In genomic region chr12:69299231-69299630, GRCm38 (mm10) we compare ENCODE assay signal across 8 mouse cellular contexts. TPM values are rescaled to one million over a fixed set of nuclear protein-coding genes. Genes with fewer than 3 reads are reported as not detected.
DNase-seq lines count a peak whose midpoint lies in the region; ATAC-seq and TF ChIP-seq lines count a peak whose summit lies in the region.

No protein-coding gene starts in this region.

- peaks cover 59% of the 10 kb centered on the region for H3K36me3 ChIP-seq in midbrain, embryonic 10.5 days
- peaks cover 21% of the 10 kb centered on the region for H3K36me3 ChIP-seq in midbrain, postnatal 0 days (ENCODE audit: insufficient read depth, low read length)
- H3K36me3 ChIP-seq in kidney, adult 2 months (ENCODE audit: control insufficient read depth, insufficient read depth, low read length): peaks cover 4% of the 10 kb centered on the region; the same call in 1 of the 2 replicates

- DNase-seq in midbrain, embryonic 10.5 days (ENCODE audit: low spot score): no peak
- DNase-seq in midbrain, postnatal 0 days (ENCODE audit: low spot score): no peak
- DNase-seq in heart, adult 18-20 months: peak; percentile 61 to 74
- peak; percentile 89 for DNase-seq in kidney, adult 2 months
- DNase-seq in lung, adult 18-20 months: peak; percentile 73 to 81
- DNase-seq in urinary bladder, postnatal 25 days (ENCODE audit: low spot score): peak; percentile 31
- DNase-seq in spleen, postnatal 14 days (ENCODE audit: low spot score in 2 of 2): no peak
- no peak for DNase-seq in left cerebral cortex, postnatal 14 days (ENCODE audit: low spot score in 2 of 2)

- no peak for TF ChIP-seq CTCF in midbrain, postnatal 0 days (IDR thresholded peaks at IDR 0.05)
- TF ChIP-seq CTCF in kidney, adult 2 months (conservative IDR thresholded peaks at IDR 0.05; ENCODE audit: insufficient read depth, insufficient read length, low read depth, low read length): no peak

- no peak overlapping the region for H3K27ac ChIP-seq in midbrain, embryonic 10.5 days (replicated peaks)
- H3K27ac ChIP-seq in midbrain, postnatal 0 days (ENCODE audit: low read depth, low read length): no peak overlapping the region
- H3K27ac ChIP-seq in kidney, adult 2 months (ENCODE audit: insufficient read depth, low read depth, low read length): peak overlapping the region; percentile 47; the same call in 1 of the 2 replicates

- no peak for ATAC-seq in midbrain, postnatal 0 days (ENCODE audit: low FRiP score)

- 81% methylated on average over 12 of the region's 12 CpGs for WGBS in midbrain, embryonic 10.5 days
- WGBS in midbrain, postnatal 0 days: 67% methylated on average over 12 of the region's 12 CpGs
- WGBS in kidney, adult 2 months: 15% methylated on average over 12 of the region's 12 CpGs

- no peak for TF ChIP-seq POLR2A in kidney, adult 2 months (IDR thresholded peaks at IDR 0.05; ENCODE audit: low read depth, low read length)

- peaks cover 31% of the 10 kb centered on the region for H3K4me1 ChIP-seq in midbrain, embryonic 10.5 days
- peaks cover 4% of the 10 kb centered on the region; the same call in 1 of the 2 replicates for H3K4me1 ChIP-seq in midbrain, postnatal 0 days (ENCODE audit: insufficient read depth, low read length)
- H3K4me1 ChIP-seq in kidney, adult 2 months (ENCODE audit: control insufficient read depth, insufficient read depth, low read length): peaks cover 10% of the 10 kb centered on the region

- intact Hi-C loops in left cerebral cortex, postnatal 14 days (cut with DNase I): loop anchor here (5.0 kb wide), 1 partner anchor 57 kb away; the partner anchor contains the start of gene Klhdc1

- H3K27me3 ChIP-seq in midbrain, embryonic 10.5 days (ENCODE audit: low read depth, poor library complexity, severe bottlenecking): no peaks in the 10 kb centered on the region
- H3K27me3 ChIP-seq in midbrain, postnatal 0 days (ENCODE audit: insufficient read depth, low read length): no peaks in the 10 kb centered on the region
- no peaks in the 10 kb centered on the region for H3K27me3 ChIP-seq in kidney, adult 2 months (replicated peaks; ENCODE audit: control insufficient read depth, insufficient read depth, low read length)

- H3K4me2 ChIP-seq in midbrain, postnatal 0 days (ENCODE audit: low read depth, low read length, poor library complexity, severe bottlenecking): no peak overlapping the region

- H3K4me3 ChIP-seq in midbrain, embryonic 10.5 days: peak overlapping the region; percentile 89; the same call in 1 of the 2 replicates
- no peak overlapping the region for H3K4me3 ChIP-seq in midbrain, postnatal 0 days (ENCODE audit: low read depth, low read length)
- no peak overlapping the region; the same call in 1 of the 2 replicates for H3K4me3 ChIP-seq in kidney, adult 2 months (ENCODE audit: insufficient read depth, low read depth, low read length)

- no peak overlapping the region for H3K9ac ChIP-seq in midbrain, postnatal 0 days (replicated peaks; ENCODE audit: low read length, poor library complexity, severe bottlenecking)

- H3K9me3 ChIP-seq in midbrain, embryonic 10.5 days (replicated peaks): no peaks in the 10 kb centered on the region
- H3K9me3 ChIP-seq in midbrain, postnatal 0 days (ENCODE audit: low read length): no peaks in the 10 kb centered on the region

RNA-seq across cellular contexts. Expression of gene Klhdc2, which starts 2.8 kb away (rescaled TPM):
- polyA plus RNA-seq in midbrain, embryonic 10.5 days (2016; fragmentation: Nextera tagmentation; extraction: Ambion mirVana): 208 and 218 TPM in 2 replicates
- 303 and 373 TPM in 2 replicates for total RNA-seq in midbrain, postnatal 0 days (2014; rRNA removed)
- 259 and 266 TPM in 2 replicates for polyA plus RNA-seq in midbrain, postnatal 0 days (2015; fragmentation: Nextera tagmentation; extraction: Ambion mirVana)
- 100 to 1,000 TPM; 106 to 120 TPM for total RNA-seq in heart, adult 18-20 months (2021)
- polyA plus RNA-seq in kidney, adult 2 months (2012; rRNA removed): 41.0 and 42.8 TPM in 2 replicates
- total RNA-seq in left cerebral cortex, postnatal 14 days (2021): 100 to 1,000 TPM; 132 to 136 TPM

RNA-seq across cellular contexts. Expression of gene Nemf, which starts 57.7 kb away (rescaled TPM):
- 96.6 and 97.2 TPM in 2 replicates for polyA plus RNA-seq in midbrain, embryonic 10.5 days (2016; fragmentation: Nextera tagmentation; extraction: Ambion mirVana)
- 24.0 and 40.8 TPM in 2 replicates for total RNA-seq in midbrain, postnatal 0 days (2014; rRNA removed)
- 63.9 and 69.6 TPM in 2 replicates for polyA plus RNA-seq in midbrain, postnatal 0 days (2015; fragmentation: Nextera tagmentation; extraction: Ambion mirVana)
- 10 to 100 TPM; 22.8 to 23.2 TPM for total RNA-seq in heart, adult 18-20 months (2021)
- 3.4 and 4.7 TPM in 2 replicates for polyA plus RNA-seq in kidney, adult 2 months (2012; rRNA removed)
- 10 to 100 TPM; 37.9 to 39.9 TPM for total RNA-seq in left cerebral cortex, postnatal 14 days (2021)

RNA-seq across cellular contexts. Expression of gene Klhdc1, which starts 58.3 kb away (rescaled TPM):
- 2.5 and 3.1 TPM in 2 replicates for polyA plus RNA-seq in midbrain, embryonic 10.5 days (2016; fragmentation: Nextera tagmentation; extraction: Ambion mirVana)
- total RNA-seq in midbrain, postnatal 0 days (2014; rRNA removed): 8.5 TPM in 2 replicates
- polyA plus RNA-seq in midbrain, postnatal 0 days (2015; fragmentation: Nextera tagmentation; extraction: Ambion mirVana): 18.1 and 25.6 TPM in 2 replicates
- total RNA-seq in heart, adult 18-20 months (2021): 10 to 100 TPM; 42.1 TPM
- 2.9 and 5.9 TPM in 2 replicates for polyA plus RNA-seq in kidney, adult 2 months (2012; rRNA removed)
- total RNA-seq in left cerebral cortex, postnatal 14 days (2021): 10 to 100 TPM; 17.4 to 21.1 TPM

Comparison
In these comparisons a context has a peak if more than half of its experiments do, and no peak if none do; other contexts are left out.
1. DNase-seq: peak in heart, adult 18-20 months (2 of 2), kidney, adult 2 months (single experiment), lung, adult 18-20 months (2 of 2) and urinary bladder, postnatal 25 days (single experiment); none in midbrain, embryonic 10.5 days (single experiment), midbrain, postnatal 0 days (single experiment), spleen, postnatal 14 days (0 of 2) and left cerebral cortex, postnatal 14 days (0 of 2).